Mouse (Mus musculus) neural tube, embryonic 15.5 days (tissue): ENCODE data around the gene Ints13. TPM values are rescaled to one million over a fixed set of nuclear protein-coding genes. Genes with fewer than 3 reads are reported as not detected.

Experiments
- ATAC-seq: fragments of 200-750 bp; cut with Nextera tagmentation; 2 replicates; pipeline ENCODE4 v1.8.0; 2017; ENCODE audit warnings: mild to moderate bottlenecking, moderate TSS enrichment, moderate library complexity; ENCODE audit not compliant: low FRiP score
- H3K27ac ChIP-seq: fragments of 300-500 bp; sonication (generic); replicated peaks from 2 replicates; pipeline ENCODE4 v1.5.1; 2015; ENCODE audit warnings: mild to moderate bottlenecking, inconsistent platforms
- H3K27me3 ChIP-seq: fragments of 300-500 bp; sonication (generic); replicated peaks from 2 replicates; pipeline ENCODE4 v1.6.1; 2015; ENCODE audit warnings: inconsistent platforms
- H3K36me3 ChIP-seq: fragments of 300-500 bp; sonication (generic); 2 replicates; pipeline ENCODE4 v1.6.1; 2015; ENCODE audit warnings: inconsistent platforms
- H3K4me1 ChIP-seq: fragments of 300-500 bp; sonication (generic); 2 replicates; pipeline ENCODE4 v1.6.1; 2015; ENCODE audit warnings: inconsistent platforms
- H3K4me2 ChIP-seq: fragments of 300-500 bp; sonication (generic); 2 replicates; pipeline ENCODE4 v1.6.1; 2015; ENCODE audit warnings: inconsistent platforms, mild to moderate bottlenecking, moderate library complexity
- H3K4me3 ChIP-seq: fragments of 300-500 bp; sonication (generic); replicated peaks from 2 replicates; pipeline ENCODE4 v1.5.1; 2015; ENCODE audit warnings: mild to moderate bottlenecking, inconsistent platforms
- H3K9ac ChIP-seq: fragments of 300-500 bp; sonication (generic); replicated peaks from 2 replicates; pipeline ENCODE4 v1.6.1; 2015; ENCODE audit warnings: mild to moderate bottlenecking, inconsistent platforms
- H3K9me3 ChIP-seq: fragments of 300-500 bp; sonication (generic); replicated peaks from 2 replicates; pipeline ENCODE4 v1.6.1; 2016; ENCODE audit warnings: inconsistent platforms
- WGBS: fragments of 180-500 bp; shearing (Covaris S2); methylation state at CpG from one replicate; pipeline ENCODE4 v1.1.7; 2015; ENCODE audit warnings: mixed read lengths; 5-methylcytosine and 5-hydroxymethylcytosine counted together
- polyA plus RNA-seq: library from polyadenylated mRNA; unstranded; fragments of >200 nt; fragmentation: Nextera tagmentation; extraction: Ambion mirVana; gene quantifications from 2 replicates; pipeline ENCODE4 v1.2.1, GENCODE M21; 2015

The Ints13 gene
- polyA plus RNA-seq, 1 experiment from 2014 or later = 40.5 TPM

DNA sequence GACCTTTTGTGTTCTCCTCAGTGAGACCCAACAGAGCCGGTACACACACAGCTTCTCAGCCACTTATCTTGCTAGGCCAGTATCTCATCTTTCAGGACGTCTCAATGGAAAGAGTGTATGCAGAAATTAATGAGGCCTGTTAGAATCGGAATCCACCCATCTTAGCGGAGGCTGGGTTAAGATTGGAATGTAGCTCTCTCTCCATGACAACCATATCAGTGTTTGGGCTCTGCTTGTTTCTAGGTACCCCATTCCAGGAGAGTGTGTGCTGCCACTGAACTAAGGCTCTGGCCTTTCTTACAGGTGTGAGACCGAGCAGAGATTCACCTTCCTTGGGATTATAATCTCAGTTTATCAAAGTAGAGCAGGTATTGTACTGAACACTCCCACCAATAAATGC, 63.7 kb downstream of the Ints13 start:
- Histone ChIP-seq H3K4me3 (no peak overlapping the region), H3K36me3 (no peaks in the 10 kb centered on the region), H3K27me3 (no peaks in the 10 kb centered on the region), H3K9me3 (no peaks in the 10 kb centered on the region), H3K4me1 (0 out of 2 replicates have a peak, but pooled peaks cover 3% of the 10 kb centered on the region), H3K27ac (no peak overlapping the region), H3K9ac (no peak overlapping the region), H3K4me2 (no peak overlapping the region)
- no peak for ATAC-seq
- 65% methylated on average over 5 of the region's 5 CpGs for WGBS

DNA sequence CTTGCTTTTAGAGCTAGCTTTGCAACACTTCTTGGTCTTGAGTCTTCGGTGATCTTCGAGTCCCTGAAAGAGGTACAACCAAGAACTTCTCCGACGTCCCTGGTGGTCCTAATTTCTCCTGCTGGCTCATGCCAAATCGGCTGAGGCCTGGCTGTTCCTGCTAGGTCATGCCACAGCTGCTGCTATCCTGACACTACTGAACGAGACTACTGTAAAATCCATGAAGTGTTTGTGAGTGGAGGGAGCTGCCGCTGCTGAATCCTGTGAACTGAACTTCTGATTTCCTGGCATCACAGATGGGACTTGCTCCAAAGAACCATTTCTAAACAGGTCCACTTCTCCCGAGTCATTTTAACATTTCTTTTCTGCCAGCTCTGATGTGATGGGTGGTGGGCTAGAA, 64.3 kb downstream of the Ints13 start:
- ATAC-seq = no peak
- H3K27me3 ChIP-seq = no peaks in the 10 kb centered on the region
- 92% methylated on average over 8 of the region's 8 CpGs for WGBS

DNA sequence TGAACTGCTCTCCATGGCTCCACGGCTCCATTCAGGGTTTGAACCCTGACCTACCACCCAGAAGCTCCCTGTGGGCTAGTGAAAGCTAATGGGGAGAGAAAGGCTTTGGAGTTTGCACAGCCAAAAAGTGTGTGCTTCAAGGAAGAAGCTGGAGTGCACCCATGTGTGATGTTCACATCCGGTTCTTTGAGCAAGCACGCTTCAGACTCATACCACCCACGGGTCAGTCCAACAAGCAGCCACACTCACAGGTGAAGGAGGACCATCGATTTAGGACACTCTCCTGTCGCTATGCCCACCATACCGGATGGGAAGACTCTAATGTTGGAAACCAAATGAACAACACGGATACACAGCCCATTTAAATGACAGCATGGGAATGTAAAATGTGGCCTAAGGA, 66.1 kb downstream of the Ints13 start:
- Histone ChIP-seq H3K27me3 (no peaks in the 10 kb centered on the region), H3K4me3 (no peak overlapping the region), H3K4me1 (0 out of 2 replicates have a peak, but pooled peaks cover 3% of the 10 kb centered on the region), H3K9ac (no peak overlapping the region), H3K27ac (no peak overlapping the region), H3K4me2 (no peak overlapping the region), H3K9me3 (no peaks in the 10 kb centered on the region), H3K36me3 (no peaks in the 10 kb centered on the region)
- WGBS = 88% methylated on average over 8 of the region's 8 CpGs
- ATAC-seq = no peak

More for the DNA sequence above, 64.3 kb downstream of the Ints13 start:
- H3K36me3 ChIP-seq = no peaks in the 10 kb centered on the region
- H3K9ac ChIP-seq = no peak overlapping the region
- H3K4me3 ChIP-seq = no peak overlapping the region
- H3K9me3 ChIP-seq = no peaks in the 10 kb centered on the region
- H3K27ac ChIP-seq = no peak overlapping the region
- H3K4me1 ChIP-seq = 0 out of 2 replicates have a peak, but pooled peaks cover 3% of the 10 kb centered on the region
- H3K4me2 ChIP-seq = no peak overlapping the region

DNA sequence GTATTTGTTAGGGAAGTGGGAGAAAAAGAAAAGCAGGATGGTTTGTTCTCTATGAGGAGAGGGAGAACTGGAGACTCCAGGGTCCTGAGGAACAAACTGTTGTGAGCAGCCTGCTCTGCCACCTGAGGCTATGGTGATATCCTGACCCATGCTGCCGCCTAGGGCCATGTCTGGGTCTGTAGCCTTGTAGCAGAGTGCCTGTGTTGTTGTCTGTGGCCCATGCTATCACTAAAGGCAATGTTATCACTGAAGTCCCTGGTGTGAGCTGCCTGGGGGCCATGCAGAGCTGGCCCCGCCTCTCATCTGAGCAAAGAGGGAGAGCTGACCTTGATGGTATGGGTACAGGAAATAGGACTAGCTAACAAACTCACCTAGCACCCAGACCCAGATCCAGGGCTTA, 67.7 kb downstream of the Ints13 start:
- Histone ChIP-seq H3K4me1 (no peaks in the 10 kb centered on the region), H3K9me3 (no peaks in the 10 kb centered on the region), H3K27ac (no peak overlapping the region), H3K4me2 (no peak overlapping the region), H3K9ac (no peak overlapping the region), H3K27me3 (no peaks in the 10 kb centered on the region), H3K36me3 (no peaks in the 10 kb centered on the region), H3K4me3 (no peak overlapping the region)
- 79% methylated on average over 2 of the region's 2 CpGs for WGBS
- no peak for ATAC-seq

DNA sequence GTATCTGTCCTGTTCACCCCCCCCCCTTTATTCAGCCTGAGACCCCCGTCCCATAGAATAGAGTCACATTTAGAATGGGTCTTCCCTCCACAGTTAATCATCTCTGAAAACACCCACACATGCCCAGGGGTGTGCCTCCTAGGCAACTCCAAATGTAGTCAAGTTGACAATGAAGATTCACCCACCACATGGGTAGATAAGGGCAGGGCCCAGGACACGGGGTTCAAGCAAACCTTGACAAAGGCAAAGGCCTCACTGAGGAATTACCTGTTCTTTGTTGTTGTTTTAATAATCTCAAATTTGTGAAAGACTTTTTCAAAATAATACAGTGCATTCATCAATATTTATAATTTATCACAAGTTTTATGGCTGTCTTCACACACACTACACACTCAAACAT, 73.2 kb downstream of the Ints13 start:
- Histone ChIP-seq H3K4me3 (no peak overlapping the region), H3K9me3 (no peaks in the 10 kb centered on the region), H3K9ac (no peak overlapping the region), H3K27me3 (peaks cover 27% of the 10 kb centered on the region), H3K4me2 (no peak overlapping the region), H3K27ac (no peak overlapping the region), H3K36me3 (no peaks in the 10 kb centered on the region), H3K4me1 (peaks cover 19% of the 10 kb centered on the region)
- ATAC-seq = no peak
- 81% methylated on average over 2 of the region's 2 CpGs for WGBS

DNA sequence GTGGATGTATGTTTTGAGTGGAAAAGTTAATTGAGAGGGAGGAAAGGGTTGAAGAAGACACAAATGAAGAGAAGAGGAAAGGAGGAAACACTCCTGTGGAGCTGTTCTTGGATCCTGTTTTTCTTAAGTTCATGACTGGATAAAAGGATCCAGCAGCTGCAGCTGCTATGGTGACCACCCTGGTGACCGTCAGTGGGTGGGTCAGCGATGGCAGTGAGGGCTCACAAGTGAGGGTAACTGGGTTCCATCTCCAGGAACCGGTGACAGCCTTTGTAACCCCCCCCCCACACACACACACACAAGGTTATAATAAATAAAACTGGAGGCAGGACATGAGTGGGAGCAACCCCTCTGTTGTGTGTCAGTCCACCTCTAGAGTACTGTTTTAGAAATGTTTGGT, 74.8 kb downstream of the Ints13 start:
- H3K27me3 ChIP-seq = peaks cover 27% of the 10 kb centered on the region
- no peak for ATAC-seq
- peak overlapping the region; percentile 54 for H3K4me3 ChIP-seq
- no peaks in the 10 kb centered on the region for H3K9me3 ChIP-seq
- H3K4me2 ChIP-seq = peak overlapping the region; percentile 100
- no peak overlapping the region for H3K27ac ChIP-seq
- WGBS = 45% methylated on average over 3 of the region's 3 CpGs
- no peaks in the 10 kb centered on the region for H3K36me3 ChIP-seq
- peak overlapping the region; percentile 53; the same call in 1 of the 2 replicates for H3K9ac ChIP-seq
- H3K4me1 ChIP-seq = peaks cover 19% of the 10 kb centered on the region

DNA sequence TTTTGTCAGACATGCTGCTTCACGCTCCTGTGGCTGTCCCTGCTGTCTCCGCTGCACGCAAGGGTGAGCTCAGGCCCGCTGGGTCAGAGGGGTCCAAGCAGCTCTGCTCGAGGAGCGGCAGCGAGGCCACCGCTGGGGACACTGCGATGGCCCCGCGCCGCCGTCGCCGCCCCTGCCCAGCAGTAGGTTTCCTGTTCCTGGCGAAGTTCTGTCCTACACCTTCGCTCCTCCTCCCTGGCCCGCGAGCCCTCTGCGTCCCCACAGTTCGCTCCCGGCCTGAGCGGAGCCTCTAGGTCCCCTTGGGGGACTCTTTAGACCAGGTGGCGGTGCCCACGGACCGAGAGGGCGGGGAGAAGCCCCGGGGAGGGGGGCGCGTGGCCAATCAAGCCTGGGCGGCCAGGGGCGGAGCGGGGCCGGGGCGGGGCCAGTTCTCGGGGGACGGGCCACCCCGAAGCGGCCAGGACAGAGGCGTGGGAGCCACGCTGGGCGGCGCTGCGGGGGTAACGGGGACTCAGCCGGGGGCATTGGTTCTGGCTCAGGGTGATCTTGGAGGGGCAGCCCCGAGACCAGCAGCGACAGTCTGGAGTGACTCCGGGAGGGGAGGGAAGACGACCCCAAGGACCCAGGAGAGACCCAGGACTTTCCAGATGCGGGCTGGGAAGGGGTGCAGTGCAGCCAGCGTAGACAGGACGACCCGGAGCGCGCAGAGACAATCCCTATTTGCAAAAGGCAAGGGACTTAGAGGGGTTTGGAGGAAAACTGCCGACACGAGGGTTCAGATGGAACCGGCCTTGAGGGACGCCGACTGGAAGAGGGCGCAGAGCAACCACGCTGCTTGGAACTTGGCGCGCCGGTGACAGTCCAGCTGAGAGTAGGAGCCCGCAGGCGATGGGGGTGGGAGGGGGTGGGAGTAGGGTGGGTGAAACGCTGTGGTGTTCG, 75.5 kb downstream of the Ints13 start, which contains the start of gene Itpr2:
TSS of gene Itpr2 (minus strand) at position 358 of the 939 bp plus-strand sequence.
- Histone ChIP-seq H3K27ac (peak within 1 kb of the TSS; percentile 57), H3K27me3 (peaks cover 27% of the 10 kb centered on the region), H3K9me3 (no peaks in the 10 kb centered on the region), H3K9ac (peak within 1 kb of the TSS; percentile 53), H3K36me3 (no peaks in the 10 kb centered on the region), H3K4me3 (peak within 1 kb of the TSS; percentile 54), H3K4me1 (peaks cover 19% of the 10 kb centered on the region), H3K4me2 (peak within 1 kb of the TSS; percentile 100)
- ATAC-seq = peak; percentile 92
- WGBS = under 1% methylated on average over 70 of the region's 70 CpGs

DNA sequence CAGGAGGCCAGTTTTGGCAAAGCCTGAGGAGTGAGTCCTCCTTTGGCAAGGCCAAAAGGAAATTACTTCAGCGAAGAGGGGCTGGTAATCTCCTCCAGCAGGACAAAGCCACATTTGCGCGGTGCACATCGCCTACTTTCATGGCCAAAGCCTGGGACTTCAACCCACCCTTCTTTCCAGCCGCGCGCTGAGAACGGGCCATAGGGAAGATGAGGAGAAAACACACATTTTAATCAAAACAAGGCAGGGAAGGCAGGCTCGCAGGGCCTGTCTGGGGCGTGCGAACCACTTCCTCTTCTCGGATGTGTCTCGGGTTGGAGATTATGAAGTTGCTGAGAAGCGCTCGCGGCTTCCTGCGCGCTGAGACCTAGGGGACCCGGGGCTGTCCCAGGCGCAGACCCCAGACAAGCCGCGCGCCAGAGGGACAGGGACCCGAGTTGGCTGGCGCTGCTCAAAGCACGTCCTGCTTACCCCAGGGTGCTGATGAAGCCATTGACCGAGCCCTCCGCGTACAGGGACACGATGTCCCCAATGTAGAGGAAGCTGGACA, 76.2 kb downstream of the Ints13 start:
- Histone ChIP-seq H3K4me3 (peak overlapping the region; percentile 54), H3K4me2 (peak overlapping the region; percentile 100), H3K4me1 (peaks cover 19% of the 10 kb centered on the region), H3K9me3 (no peaks in the 10 kb centered on the region), H3K27me3 (peaks cover 27% of the 10 kb centered on the region), H3K27ac (peak overlapping the region; percentile 57), H3K9ac (peak overlapping the region; percentile 53), H3K36me3 (no peaks in the 10 kb centered on the region)
- peak; percentile 39; the same call in 1 of the 2 replicates for ATAC-seq
- WGBS = 2% methylated on average over 30 of the region's 30 CpGs

DNA sequence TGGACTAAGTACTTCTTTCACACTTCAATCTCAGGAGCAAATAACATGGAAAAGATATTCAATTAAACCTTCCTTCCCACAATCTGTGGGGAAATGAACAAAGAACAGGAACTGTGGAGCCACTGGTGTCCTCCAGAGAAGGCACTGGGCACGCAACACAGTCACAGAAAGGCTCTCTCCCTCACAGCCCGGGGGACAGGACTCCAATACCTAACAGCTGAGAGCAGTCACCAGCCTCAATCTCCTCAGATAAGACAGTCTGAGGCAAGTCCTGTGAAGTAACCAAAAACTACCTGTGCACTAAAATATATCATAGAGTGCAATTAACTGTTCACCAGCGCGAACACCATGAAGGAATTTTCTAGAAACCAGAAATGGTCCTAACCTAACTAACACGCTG, 76.9 kb downstream of the Ints13 start:
- no peak overlapping the region for H3K27ac ChIP-seq
- peaks cover 27% of the 10 kb centered on the region for H3K27me3 ChIP-seq
- WGBS = 80% methylated on average over 5 of the region's 5 CpGs
- no peak overlapping the region; the same call in 1 of the 2 replicates for H3K9ac ChIP-seq
- peaks cover 19% of the 10 kb centered on the region for H3K4me1 ChIP-seq
- no peaks in the 10 kb centered on the region for H3K9me3 ChIP-seq
- ATAC-seq = no peak
- H3K4me2 ChIP-seq = peak overlapping the region; percentile 100
- H3K36me3 ChIP-seq = no peaks in the 10 kb centered on the region
- peak overlapping the region; percentile 54; the same call in 1 of the 2 replicates for H3K4me3 ChIP-seq

DNA sequence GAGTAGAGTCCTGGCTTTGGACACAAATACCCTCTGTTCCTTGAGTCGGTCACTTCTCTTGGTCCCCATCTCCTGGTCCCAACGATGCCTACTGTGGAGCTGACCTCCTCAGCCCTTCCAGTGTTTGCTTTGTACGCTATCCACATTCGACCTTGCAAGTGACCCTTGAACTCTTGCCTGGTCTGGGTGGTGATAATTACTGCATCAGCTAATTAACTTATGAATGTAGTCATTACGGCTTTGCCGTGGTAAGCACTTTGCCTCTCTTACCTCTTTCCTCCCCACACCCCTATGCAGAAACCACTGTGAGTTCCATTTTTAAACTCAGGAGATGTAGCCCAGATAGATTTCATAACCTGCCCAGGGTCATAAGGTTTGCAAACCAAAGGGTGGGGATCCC, 77.4 kb downstream of the Ints13 start:
- H3K27ac ChIP-seq = no peak overlapping the region
- peaks cover 27% of the 10 kb centered on the region for H3K27me3 ChIP-seq
- H3K9ac ChIP-seq = no peak overlapping the region
- 70% methylated on average over 6 of the region's 6 CpGs for WGBS
- peaks cover 19% of the 10 kb centered on the region for H3K4me1 ChIP-seq
- peak overlapping the region; percentile 100 for H3K4me2 ChIP-seq
- no peaks in the 10 kb centered on the region for H3K9me3 ChIP-seq
- H3K4me3 ChIP-seq = no peak overlapping the region
- no peak for ATAC-seq
- no peaks in the 10 kb centered on the region for H3K36me3 ChIP-seq
